In genomic region chr11:23770760-23771506, GRCm38 (mm10) we compare ENCODE assay signal across 8 mouse cellular contexts. TPM values are rescaled to one million over a fixed set of nuclear protein-coding genes. Genes with fewer than 3 reads are reported as not detected.
DNase-seq lines count a peak whose midpoint lies in the region; ATAC-seq lines count a peak whose summit lies in the region.

Gene Rel (minus strand): TSS chr11:23770970.

- H3K36me3 ChIP-seq in hindbrain, embryonic 12.5 days = no peaks in the 10 kb centered on the region

- H3K9ac ChIP-seq in hindbrain, embryonic 12.5 days = peak within 1 kb of the TSS; percentile 73

- peak within 1 kb of the TSS; percentile 73 for H3K4me3 ChIP-seq in hindbrain, embryonic 12.5 days

- H3K27me3 ChIP-seq in hindbrain, embryonic 12.5 days = peaks cover 5% of the 10 kb centered on the region; the same call in 1 of the 2 replicates

- H3K9me3 ChIP-seq in hindbrain, embryonic 12.5 days (replicated peaks) = no peaks in the 10 kb centered on the region

- peak; percentile 93 for DNase-seq in MN1 (ENCODE audit: low spot score)
- peak; percentile 94 for DNase-seq in cerebellum, adult 9-11 months
- peak; percentile 80 to 86 for DNase-seq in frontal cortex, postnatal 10 days (ENCODE audit: low spot score in 2 of 2)
- peak; percentile 92 to 93 for DNase-seq in layer of hippocampus, postnatal 14 days (ENCODE audit: low spot score in 2 of 2)
- DNase-seq in lung, postnatal 14 days = peak; percentile 91
- peak; percentile 77 for DNase-seq in retina, adult 2 months (ENCODE audit: low read depth, low spot score)
- DNase-seq in thymus, postnatal 36 days = peak; percentile 89 to 90

- 0% methylated on average over 64 of the region's 88 CpGs for WGBS in hindbrain, embryonic 12.5 days

- peak within 1 kb of the TSS; percentile 89 for H3K27ac ChIP-seq in hindbrain, embryonic 12.5 days

- H3K4me1 ChIP-seq in hindbrain, embryonic 12.5 days = peaks cover 5% of the 10 kb centered on the region; the same call in 1 of the 2 replicates

- ATAC-seq in hindbrain, embryonic 12.5 days (ENCODE audit: low FRiP score) = peak; percentile 95

- H3K4me2 ChIP-seq in hindbrain, embryonic 12.5 days (replicated peaks) = peak within 1 kb of the TSS; percentile 80

RNA-seq across cellular contexts. Expression of gene Rel, which starts in this region (rescaled TPM):
- 0.80 and 0.93 TPM in 2 replicates for polyA plus RNA-seq in hindbrain, embryonic 12.5 days (2016; fragmentation: Nextera tagmentation; extraction: Ambion mirVana)
- total RNA-seq in layer of hippocampus, postnatal 14 days (2021) = 1 to 10 TPM; 3.5 to 4.2 TPM

Comparison
In these comparisons a context has a peak if more than half of its experiments do, and no peak if none do; other contexts are left out.
1. Peak in every context shown above with its lines: DNase-seq, ATAC-seq, H3K4me3 ChIP-seq and H3K27ac ChIP-seq.
2. Peak in ATAC-seq, H3K4me3 ChIP-seq, H3K27ac ChIP-seq, H3K9ac ChIP-seq and H3K4me2 ChIP-seq in hindbrain, embryonic 12.5 days; RNA of the gene not detected or under 1 TPM.